Mouse (Mus musculus): ENCODE results near the gene Slc25a35.
A peak's percentile ranks its signal among the peaks of the same experiment; 100 is the strongest.
"Not testable (repeated sequence)": the region's sequence is repeated elsewhere in the genome, so short reads cannot be mapped to it uniquely, and the experiment has no call there.

Slc25a35 gene

GRCm38 (mm10) chr11:68961596-68961995 is 6.3 kb upstream of the Slc25a35 start:
- peak; percentile 69 for DNase-seq (ENCODE audit: low read depth)

DNA sequence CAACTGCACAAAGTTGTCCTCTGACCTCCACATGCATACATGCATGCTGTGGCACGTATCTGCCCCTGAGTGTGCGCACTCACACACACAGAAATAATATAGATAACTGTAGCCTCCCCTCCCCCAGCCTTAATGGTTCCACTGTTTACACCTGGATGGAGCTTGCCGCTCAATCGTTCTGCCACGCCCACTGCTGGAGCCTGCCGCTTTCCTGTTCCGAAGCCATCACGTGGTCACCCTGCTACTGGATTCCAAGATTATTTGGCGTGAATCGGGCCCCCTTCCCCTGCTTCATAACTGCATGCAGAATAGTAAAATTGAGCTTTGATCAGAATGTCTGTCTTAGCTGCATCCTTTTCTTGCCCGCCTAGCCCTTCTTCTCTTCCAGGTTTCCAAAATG is 5.8 kb upstream of the Slc25a35 start:
- not testable (repeated sequence) for DNase-seq (ENCODE audit: low read depth)

GRCm38 (mm10) chr11:68963405-68963804 is 4.5 kb upstream of the Slc25a35 start:
- no peak for DNase-seq (ENCODE audit: low read depth)

DNA sequence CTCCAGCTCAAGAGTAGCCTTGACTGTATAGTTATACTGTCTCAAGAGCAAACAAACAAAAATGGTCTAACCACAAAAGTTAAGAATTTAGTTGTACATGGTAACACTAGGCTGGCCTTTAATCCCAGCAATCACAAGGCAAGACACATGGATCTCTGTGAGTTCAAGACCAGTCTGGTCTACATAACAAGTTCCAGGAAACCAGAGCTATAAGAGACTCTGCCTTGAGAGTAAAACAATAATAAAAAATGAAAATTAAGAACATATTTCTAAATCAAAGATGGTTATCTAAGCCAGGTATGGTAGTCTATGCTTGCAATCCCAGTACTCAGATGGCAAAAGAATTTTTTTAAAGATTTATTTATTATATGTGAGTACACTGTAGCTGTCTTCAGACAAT is 2.9 kb upstream of the Slc25a35 start:
- no peak for DNase-seq (ENCODE audit: low read depth)

DNA sequence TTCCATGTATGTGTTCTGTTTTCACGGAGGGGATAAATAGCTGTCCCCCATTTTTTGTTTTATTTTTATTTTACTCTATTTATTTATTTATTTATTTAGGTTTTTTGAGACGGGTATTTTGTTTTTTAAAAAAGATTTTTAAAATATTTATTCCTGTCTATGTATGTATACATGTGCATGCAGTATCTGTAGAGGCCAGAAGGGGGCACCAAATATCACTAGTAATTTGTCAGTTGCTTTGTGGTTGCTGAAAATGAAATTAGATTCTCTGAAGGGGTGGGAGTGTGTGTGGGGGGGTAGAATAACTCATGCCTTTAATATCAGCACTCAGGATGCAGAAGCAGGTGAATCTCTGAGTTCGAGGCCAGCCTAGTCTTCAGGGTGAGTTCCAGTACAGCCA is 2.1 kb upstream of the Slc25a35 start:
- peak; percentile 82 for DNase-seq (ENCODE audit: low read depth)

DNA sequence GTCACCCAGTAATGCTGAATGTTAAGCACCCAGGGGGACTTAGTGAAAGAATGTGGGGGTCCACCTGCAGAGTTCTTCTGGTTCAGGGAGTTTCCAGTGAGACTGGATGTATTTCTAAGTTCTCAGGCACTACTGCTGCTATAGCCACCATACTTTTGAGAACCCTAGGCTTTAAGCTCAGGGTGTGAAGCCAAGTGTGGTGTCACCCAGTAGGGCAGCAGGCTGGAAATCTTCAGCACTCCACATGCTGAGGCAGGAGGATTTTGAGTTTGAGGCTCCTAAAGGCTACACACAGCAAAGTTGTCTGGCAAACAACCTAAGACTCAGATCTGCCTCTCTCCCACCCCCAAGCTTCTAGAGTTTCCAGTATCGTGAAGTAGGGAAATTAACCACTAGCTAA is 1.4 kb upstream of the Slc25a35 start:
- DNase-seq (ENCODE audit: low read depth), result no peak

DNA sequence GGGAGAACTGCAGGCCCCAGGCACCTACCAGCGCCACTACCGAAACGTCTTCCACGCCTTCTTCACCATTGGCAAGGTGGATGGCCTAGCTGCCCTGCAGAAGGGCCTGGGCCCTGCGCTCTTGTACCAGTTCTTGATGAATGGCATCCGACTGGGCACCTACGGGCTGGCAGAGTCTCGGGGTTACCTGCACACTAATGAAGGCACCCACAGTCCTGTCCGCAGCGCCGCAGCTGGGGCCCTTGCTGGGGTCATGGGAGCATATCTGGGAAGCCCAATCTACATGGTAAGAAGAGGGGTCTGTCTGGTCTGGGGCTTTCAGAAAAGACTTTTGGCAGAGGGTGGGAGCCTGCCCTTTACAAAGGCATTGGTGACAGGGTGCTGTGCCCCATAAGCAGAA is 821 bp downstream of the Slc25a35 start:
- DNase-seq (ENCODE audit: low read depth), result no peak

DNA sequence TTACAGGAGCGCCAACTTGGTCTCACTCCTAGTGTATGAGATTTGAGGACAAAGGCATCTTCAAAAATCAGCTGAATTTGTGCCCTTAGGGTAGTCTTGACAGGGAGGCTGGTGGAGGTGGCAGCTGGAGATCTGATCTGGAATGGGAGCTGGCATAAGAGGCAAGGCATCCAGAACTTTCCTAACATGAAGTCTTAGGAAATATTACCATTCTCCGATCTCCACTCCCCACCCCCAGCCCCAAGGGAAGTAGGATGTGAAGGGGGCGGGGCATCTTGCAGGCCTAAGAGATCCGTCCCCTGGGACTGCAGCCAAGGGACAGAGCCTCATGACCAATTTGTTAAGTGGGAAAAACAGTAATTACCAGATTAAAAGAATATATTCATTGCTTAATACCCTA is 2.3 kb downstream of the Slc25a35 start:
- DNase-seq (ENCODE audit: low read depth), result no peak

DNA sequence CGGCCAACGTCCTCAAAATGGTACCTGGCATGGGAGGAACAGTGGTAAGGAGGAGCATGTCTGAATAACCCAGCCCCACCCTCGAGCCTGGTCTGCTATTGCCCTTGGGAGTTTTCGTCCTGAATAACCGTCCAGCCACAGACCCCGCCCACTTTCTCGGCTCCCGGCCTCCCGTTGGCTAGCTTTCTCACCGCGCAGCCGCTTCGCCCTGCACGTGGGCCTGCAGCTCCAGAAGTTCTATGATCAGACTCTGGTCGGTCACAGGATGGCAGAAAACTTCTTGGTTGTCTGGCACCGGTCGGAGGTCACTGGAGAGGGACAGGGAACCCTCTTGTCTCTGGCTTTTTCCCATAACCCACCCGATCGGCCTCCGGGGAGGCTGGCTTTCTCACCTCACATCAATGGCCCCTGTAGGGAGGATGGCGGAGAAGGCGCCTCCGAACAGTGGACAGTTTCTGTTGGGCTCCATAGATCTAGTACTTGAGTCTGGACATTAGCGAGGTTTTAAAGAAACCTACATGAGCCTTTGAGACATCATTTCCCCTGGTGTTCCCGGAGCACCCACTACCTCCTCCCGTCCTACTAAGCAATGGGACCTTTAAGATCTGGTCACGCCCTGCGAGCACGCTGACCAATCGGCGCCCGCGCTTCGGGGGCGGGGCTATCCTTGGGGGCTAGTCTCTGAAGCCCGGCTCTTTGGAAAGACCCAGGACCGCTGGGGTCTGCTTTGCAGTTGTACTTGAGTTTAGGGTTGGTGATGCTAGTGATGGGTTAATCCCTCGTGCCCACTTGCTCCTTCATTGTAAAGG is 5.5 kb downstream of the Slc25a35 start:
- DNase-seq (ENCODE audit: low read depth), result peak; percentile 91

- no peak for DNase-seq (ENCODE audit: low read depth)
These were observed 6.1 kb downstream of the Slc25a35 start for GRCm38 (mm10) chr11:68974059-68974450.

DNA sequence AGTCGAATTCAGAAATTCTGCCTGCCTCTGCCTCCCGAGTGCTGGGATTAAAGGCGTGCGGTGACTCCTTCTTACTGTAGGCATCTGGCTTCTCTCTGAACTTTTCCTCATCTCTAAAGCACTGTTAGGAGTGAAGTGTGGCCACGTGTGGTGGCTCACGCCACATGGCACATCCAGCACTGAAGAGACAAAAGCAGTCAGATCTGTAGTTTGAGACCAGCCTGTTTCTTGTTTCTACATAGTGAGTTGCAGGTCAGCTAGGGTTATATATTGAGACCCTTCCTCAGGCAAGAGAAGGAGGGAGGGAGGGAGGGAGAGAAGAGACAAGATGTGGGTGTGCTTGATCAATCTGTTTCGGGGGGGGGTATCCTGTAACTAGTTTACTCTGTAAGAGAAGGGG is 7.2 kb downstream of the Slc25a35 start, which contains the start of gene Rangrf:
Rangrf (minus strand) TSS at position 101 of the 400 bp plus-strand sequence.
- DNase-seq (ENCODE audit: low read depth), result no peak

DNA sequence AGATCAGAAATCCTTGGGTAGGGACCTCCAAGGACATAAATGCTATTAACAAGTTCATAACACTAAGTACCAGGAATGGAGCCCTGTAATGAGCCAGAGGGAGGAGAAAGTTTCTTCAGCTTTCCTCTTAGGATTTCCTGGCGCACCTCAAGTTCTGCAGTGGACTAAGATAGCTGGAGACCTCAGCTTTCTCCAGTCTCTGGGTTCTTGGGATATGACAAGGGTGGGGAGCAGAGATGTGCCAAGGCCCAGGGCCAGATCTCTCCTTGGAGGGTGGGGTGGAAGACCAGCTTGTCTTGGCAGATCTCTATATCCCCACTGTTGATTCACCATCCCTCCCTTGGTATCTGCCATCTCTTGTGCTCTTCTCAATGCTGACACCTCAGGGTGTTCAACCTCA is 7.7 kb downstream of the Slc25a35 start:
- DNase-seq (ENCODE audit: low read depth), result no peak

DNA sequence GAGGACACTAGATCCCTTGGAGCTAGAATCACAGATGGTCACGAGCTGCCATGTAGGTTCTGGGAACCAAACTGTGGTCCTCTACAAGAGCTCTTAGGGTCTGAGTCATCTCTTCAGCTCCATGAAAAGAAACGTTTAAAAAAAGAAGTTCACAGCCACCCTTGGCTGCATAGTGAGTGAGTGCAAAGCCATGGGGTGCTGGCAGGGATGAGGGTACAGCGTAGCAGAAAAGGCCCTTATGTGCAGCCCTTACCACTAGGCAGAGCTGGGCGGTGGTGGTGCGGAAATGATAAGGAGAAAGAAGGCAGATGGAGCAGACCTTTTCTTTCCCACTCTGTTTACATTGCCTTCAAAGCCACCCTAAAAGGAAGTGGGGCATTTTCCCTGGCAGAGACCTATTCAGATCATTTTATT is 11.4 kb downstream of the Slc25a35 start:
- DNase-seq (ENCODE audit: low read depth), result no peak

- no peak for DNase-seq (ENCODE audit: low read depth)
These were observed 13.0 kb downstream of the Slc25a35 start for GRCm38 (mm10) chr11:68980919-68981318.

GRCm38 (mm10) chr11:68982639-68983369 is 14.9 kb downstream of the Slc25a35 start:
- peak; percentile 90 for DNase-seq (ENCODE audit: low read depth)

DNA sequence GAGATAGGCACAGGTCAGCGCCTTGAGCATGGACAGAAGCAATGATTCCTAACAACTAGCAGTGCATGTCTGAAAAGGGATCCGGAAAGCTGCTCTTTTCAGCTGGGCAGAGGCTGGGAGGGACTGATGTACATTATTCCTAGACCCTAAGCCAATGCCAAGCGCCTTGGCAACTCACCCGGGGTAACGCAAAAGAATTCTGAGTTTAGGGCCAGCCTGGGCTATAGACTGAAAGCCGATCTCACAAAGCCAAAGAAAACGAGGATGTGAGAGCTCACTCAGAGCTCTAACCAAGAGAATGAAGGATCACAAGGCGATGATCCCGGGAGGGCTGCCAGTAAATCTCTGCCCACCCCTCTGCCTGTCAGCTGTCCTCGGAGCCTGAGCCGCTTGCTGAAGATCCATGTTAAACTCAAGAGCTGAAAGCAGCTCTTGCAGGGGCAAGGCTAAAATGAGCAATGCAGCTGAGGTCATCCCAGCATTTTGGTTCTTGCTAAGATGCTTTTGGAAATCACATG is 19.5 kb downstream of the Slc25a35 start:
- no peak for DNase-seq (ENCODE audit: low read depth)

GRCm38 (mm10) chr11:68988341-68988740 is 20.4 kb downstream of the Slc25a35 start:
- no peak for DNase-seq (ENCODE audit: low read depth)

DNA sequence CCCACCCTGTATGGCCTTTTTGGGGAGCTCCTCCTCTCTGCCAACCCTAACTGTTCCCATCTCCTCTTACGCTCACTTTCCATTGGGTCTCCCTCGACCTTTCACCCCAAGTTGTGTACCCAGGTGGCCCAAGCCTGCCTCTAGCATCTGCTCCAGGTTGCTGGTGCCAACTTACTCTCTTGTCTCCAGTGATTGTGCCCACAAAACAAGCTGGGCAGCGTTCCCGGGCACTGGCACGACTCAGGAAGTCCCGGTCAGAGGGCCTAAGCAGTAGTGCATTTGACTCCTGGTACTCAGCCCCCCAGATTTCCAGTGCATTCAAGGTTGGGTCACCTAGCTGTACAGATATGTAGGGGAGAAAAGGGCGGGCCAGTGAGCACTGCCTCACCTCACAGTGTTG is 25.2 kb downstream of the Slc25a35 start:
- no peak for DNase-seq (ENCODE audit: low read depth)

GRCm38 (mm10) chr11:68994377-68994776 is 26.4 kb downstream of the Slc25a35 start:
- peak; percentile 29 for DNase-seq (ENCODE audit: low read depth)

- no peak for DNase-seq (ENCODE audit: low read depth)
These were observed 29.1 kb downstream of the Slc25a35 start for GRCm38 (mm10) chr11:68997080-68997479.

- DNase-seq (ENCODE audit: low read depth), result not testable (repeated sequence)
These were observed 34.9 kb downstream of the Slc25a35 start for GRCm38 (mm10) chr11:69002782-69003181.

- peak; percentile 43 for DNase-seq (ENCODE audit: low read depth)
These were observed 35.7 kb downstream of the Slc25a35 start for GRCm38 (mm10) chr11:69003592-69003991.

- DNase-seq (ENCODE audit: low read depth), result no peak
These were observed 37.3 kb downstream of the Slc25a35 start for GRCm38 (mm10) chr11:69005193-69005592.

Data from NIH3T3 (cell line).